Mouse (Mus musculus): ENCODE data around the gene Brca1. TPM values are rescaled to one million over a fixed set of nuclear protein-coding genes. Genes with fewer than 3 reads are reported as not detected.

Gene Brca1
- polyA plus RNA-seq, 1 experiment from 2014 or later = 8.6 TPM

GRCm38 (mm10) chr11:101576116-101576515 lies 24.4 kb upstream of the Brca1 start:
- Histone ChIP-seq H3K27ac (no peak overlapping the region), H3K4me1 (no peaks in the 10 kb centered on the region), H3K27me3 (no peaks in the 10 kb centered on the region), H3K9ac (no peak overlapping the region), H3K9me3 (no peaks in the 10 kb centered on the region), H3K4me3 (no peak overlapping the region), H3K4me2 (no peak overlapping the region), H3K36me3 (peaks cover 93% of the 10 kb centered on the region)
- no peak for ATAC-seq (ENCODE audit: insufficient number of reproducible peaks, low FRiP score, low TSS enrichment, low read depth)
- 77% methylated on average over 6 of the region's 6 CpGs for WGBS

GRCm38 (mm10) chr11:101568421-101568820 lies 16.7 kb upstream of the Brca1 start:
- H3K27ac ChIP-seq = no peak overlapping the region

DNA sequence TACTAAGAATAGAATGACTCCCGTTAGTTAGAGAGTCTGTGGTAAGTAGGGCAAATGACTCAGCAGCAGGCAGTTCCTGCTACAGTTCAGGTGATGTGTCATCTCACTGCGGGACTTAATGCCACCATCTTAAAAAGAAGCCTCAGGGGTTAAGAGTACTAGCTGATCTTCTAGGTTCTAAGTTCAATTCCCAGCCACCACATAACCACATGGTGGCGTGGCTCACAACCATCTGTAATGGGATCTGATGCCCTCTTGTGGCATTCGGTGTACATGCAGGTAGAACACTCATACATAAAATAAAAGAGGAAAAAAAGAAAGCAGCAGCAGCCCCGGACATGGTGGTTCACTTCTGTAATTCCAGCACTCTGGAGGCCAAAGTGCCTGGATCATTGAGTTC lies 10.6 kb upstream of the Brca1 start:
- H3K9me3 ChIP-seq = no peaks in the 10 kb centered on the region
- H3K4me3 ChIP-seq = no peak overlapping the region
- H3K4me2 ChIP-seq = no peak overlapping the region
- H3K9ac ChIP-seq = no peak overlapping the region
- no peak overlapping the region for H3K27ac ChIP-seq
- H3K36me3 ChIP-seq = peaks cover 70% of the 10 kb centered on the region
- ATAC-seq (ENCODE audit: insufficient number of reproducible peaks, low FRiP score, low TSS enrichment, low read depth) = no peak
- H3K27me3 ChIP-seq = no peaks in the 10 kb centered on the region
- H3K4me1 ChIP-seq = no peaks in the 10 kb centered on the region
- WGBS = 40% methylated on average over 5 of the region's 5 CpGs

More at GRCm38 (mm10) chr11:101568421-101568820, 16.7 kb upstream of the Brca1 start:
- peaks cover 85% of the 10 kb centered on the region for H3K36me3 ChIP-seq
- H3K4me3 ChIP-seq = no peak overlapping the region
- no peak overlapping the region for H3K4me2 ChIP-seq
- H3K27me3 ChIP-seq = no peaks in the 10 kb centered on the region
- H3K9me3 ChIP-seq = no peaks in the 10 kb centered on the region
- WGBS = 83% methylated on average over 3 of the region's 3 CpGs
- ATAC-seq (ENCODE audit: insufficient number of reproducible peaks, low FRiP score, low TSS enrichment, low read depth) = no peak
- H3K4me1 ChIP-seq = no peaks in the 10 kb centered on the region
- H3K9ac ChIP-seq = no peak overlapping the region

GRCm38 (mm10) chr11:101556954-101557353 lies 5.2 kb upstream of the Brca1 start:
- 55% methylated on average over 2 of the region's 2 CpGs for WGBS
- Histone ChIP-seq H3K9me3 (no peaks in the 10 kb centered on the region), H3K36me3 (peaks cover 48% of the 10 kb centered on the region), H3K9ac (no peak overlapping the region), H3K27me3 (no peaks in the 10 kb centered on the region), H3K4me2 (no peak overlapping the region), H3K4me3 (no peak overlapping the region), H3K27ac (no peak overlapping the region), H3K4me1 (peaks cover 13% of the 10 kb centered on the region; the same call in 1 of the 2 replicates)
- no peak for ATAC-seq (ENCODE audit: insufficient number of reproducible peaks, low FRiP score, low TSS enrichment, low read depth)

- 90% methylated on average over 7 of the region's 7 CpGs for WGBS
- Histone ChIP-seq H3K9me3 (no peaks in the 10 kb centered on the region), H3K27ac (no peak overlapping the region), H3K9ac (no peak overlapping the region), H3K4me3 (no peak overlapping the region), H3K4me2 (no peak overlapping the region), H3K36me3 (peaks cover 45% of the 10 kb centered on the region), H3K27me3 (no peaks in the 10 kb centered on the region), H3K4me1 (peaks cover 13% of the 10 kb centered on the region; the same call in 1 of the 2 replicates)
- ATAC-seq (ENCODE audit: insufficient number of reproducible peaks, low FRiP score, low TSS enrichment, low read depth) = no peak
These were observed 4.8 kb upstream of the Brca1 start for GRCm38 (mm10) chr11:101556541-101556940.

- 8% methylated on average over 8 of the region's 8 CpGs for WGBS
- Histone ChIP-seq H3K9me3 (no peaks in the 10 kb centered on the region), H3K4me3 (peak overlapping the region; percentile 77), H3K4me1 (peaks cover 23% of the 10 kb centered on the region), H3K27ac (peak overlapping the region; percentile 89), H3K9ac (peak overlapping the region; percentile 71), H3K36me3 (peaks cover 21% of the 10 kb centered on the region), H3K27me3 (no peaks in the 10 kb centered on the region), H3K4me2 (peak overlapping the region; percentile 56)
- ATAC-seq (ENCODE audit: insufficient number of reproducible peaks, low FRiP score, low TSS enrichment, low read depth) = no peak
These were observed 1.7 kb upstream of the Brca1 start for GRCm38 (mm10) chr11:101553354-101553930.

DNA sequence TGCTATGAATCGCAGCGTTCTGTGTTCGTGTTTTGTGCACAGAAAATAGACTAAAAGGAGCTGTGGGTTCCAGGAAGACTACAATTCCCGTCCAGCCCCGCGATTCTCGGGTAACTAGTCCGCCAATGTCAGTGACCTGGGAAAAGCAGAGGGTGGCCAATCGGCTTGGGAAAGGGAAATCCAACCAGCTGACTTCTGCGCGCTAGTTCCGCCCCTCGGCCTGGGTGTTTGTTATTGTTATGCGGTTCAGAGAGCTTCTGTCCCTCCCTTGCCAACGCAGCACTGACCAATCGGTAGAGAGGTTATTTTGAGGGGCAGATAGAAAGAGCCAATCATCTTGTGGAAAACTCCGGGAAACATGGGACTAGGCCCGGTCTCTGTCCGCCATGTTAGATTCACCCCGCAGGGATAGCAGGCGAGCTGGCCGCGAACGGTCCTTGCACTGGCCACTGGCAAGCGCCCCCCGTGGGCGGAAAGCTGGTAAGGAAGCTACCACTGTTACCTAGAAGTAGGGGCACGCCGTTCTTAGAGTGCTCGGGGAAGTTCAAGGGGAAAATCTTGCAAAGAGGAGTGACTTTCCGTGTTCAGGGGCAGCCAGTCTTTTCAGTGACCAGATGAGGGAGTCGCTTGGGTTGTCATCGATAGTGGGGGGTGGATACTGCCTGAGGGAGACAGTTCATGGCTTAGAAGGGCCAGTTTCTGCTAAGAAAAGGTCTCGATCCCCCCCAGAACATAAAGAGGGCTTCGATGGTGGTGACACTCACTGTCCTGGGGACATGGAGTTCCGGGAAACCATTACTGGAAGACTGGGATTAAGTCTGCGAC lies 933 bp upstream of the Brca1 start:
- peak overlapping the region; percentile 71 for H3K9ac ChIP-seq
- H3K9me3 ChIP-seq = no peaks in the 10 kb centered on the region
- H3K4me3 ChIP-seq = peak overlapping the region; percentile 77
- H3K4me1 ChIP-seq = peaks cover 23% of the 10 kb centered on the region
- peak overlapping the region; percentile 56 for H3K4me2 ChIP-seq
- peak overlapping the region; percentile 96 for H3K27ac ChIP-seq
- 0% methylated on average over 37 of the region's 37 CpGs for WGBS
- no peaks in the 10 kb centered on the region for H3K27me3 ChIP-seq
- peaks cover 18% of the 10 kb centered on the region for H3K36me3 ChIP-seq
- peak; percentile 98 for ATAC-seq (ENCODE audit: insufficient number of reproducible peaks, low FRiP score, low TSS enrichment, low read depth)

GRCm38 (mm10) chr11:101548526-101548925 lies 3.2 kb downstream of the Brca1 start:
- no peak overlapping the region for H3K27ac ChIP-seq
- H3K4me2 ChIP-seq = no peak overlapping the region
- no peaks in the 10 kb centered on the region for H3K27me3 ChIP-seq
- H3K4me3 ChIP-seq = no peak overlapping the region
- H3K9ac ChIP-seq = no peak overlapping the region
- no peak for ATAC-seq (ENCODE audit: insufficient number of reproducible peaks, low FRiP score, low TSS enrichment, low read depth)
- no peaks in the 10 kb centered on the region for H3K9me3 ChIP-seq
- H3K4me1 ChIP-seq = peaks cover 11% of the 10 kb centered on the region
- peaks cover 11% of the 10 kb centered on the region; the same call in 1 of the 2 replicates for H3K36me3 ChIP-seq

DNA sequence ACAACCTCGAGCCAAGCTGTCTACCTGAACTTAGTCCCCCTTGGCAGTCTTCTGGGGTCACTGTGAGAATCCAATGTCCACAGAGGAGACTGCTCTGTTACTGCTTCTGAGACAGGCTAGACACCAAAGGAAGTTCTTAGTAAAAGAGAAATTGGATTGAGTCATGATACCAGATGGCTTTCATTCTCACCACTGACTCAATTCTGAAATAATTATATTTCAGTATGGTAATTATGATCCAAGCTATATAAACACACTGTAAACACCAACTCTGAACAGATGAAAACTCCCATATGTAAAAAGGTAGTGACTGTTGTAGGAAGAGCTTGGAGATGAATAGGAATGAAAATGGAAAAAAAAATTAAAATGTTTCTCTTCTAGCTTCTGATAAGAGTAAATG lies 7.6 kb downstream of the Brca1 start:
- Histone ChIP-seq H3K36me3 (peaks cover 22% of the 10 kb centered on the region; the same call in 1 of the 2 replicates), H3K27me3 (no peaks in the 10 kb centered on the region), H3K4me3 (no peak overlapping the region), H3K4me2 (no peak overlapping the region), H3K9ac (no peak overlapping the region), H3K27ac (no peak overlapping the region), H3K4me1 (no peaks in the 10 kb centered on the region), H3K9me3 (no peaks in the 10 kb centered on the region)
- no peak for ATAC-seq (ENCODE audit: insufficient number of reproducible peaks, low FRiP score, low TSS enrichment, low read depth)
- 86% methylated on average over 1 of the region's 1 CpGs for WGBS

- Histone ChIP-seq H3K27me3 (no peaks in the 10 kb centered on the region), H3K9ac (no peak overlapping the region), H3K4me1 (no peaks in the 10 kb centered on the region), H3K36me3 (peaks cover 22% of the 10 kb centered on the region; the same call in 1 of the 2 replicates), H3K4me3 (no peak overlapping the region), H3K27ac (no peak overlapping the region), H3K4me2 (no peak overlapping the region), H3K9me3 (no peaks in the 10 kb centered on the region)
- ATAC-seq (ENCODE audit: insufficient number of reproducible peaks, low FRiP score, low TSS enrichment, low read depth) = no peak
- 91% methylated on average over 9 of the region's 9 CpGs for WGBS
These were observed 8.2 kb downstream of the Brca1 start for GRCm38 (mm10) chr11:101543533-101543932.

- 75% methylated on average over 4 of the region's 4 CpGs for WGBS
- Histone ChIP-seq H3K27ac (no peak overlapping the region), H3K9me3 (no peaks in the 10 kb centered on the region), H3K4me3 (no peak overlapping the region), H3K4me2 (no peak overlapping the region), H3K27me3 (no peaks in the 10 kb centered on the region), H3K9ac (no peak overlapping the region), H3K36me3 (peaks cover 41% of the 10 kb centered on the region), H3K4me1 (no peaks in the 10 kb centered on the region)
- no peak for ATAC-seq (ENCODE audit: insufficient number of reproducible peaks, low FRiP score, low TSS enrichment, low read depth)
These were observed 25.1 kb downstream of the Brca1 start for GRCm38 (mm10) chr11:101526686-101527085.

DNA sequence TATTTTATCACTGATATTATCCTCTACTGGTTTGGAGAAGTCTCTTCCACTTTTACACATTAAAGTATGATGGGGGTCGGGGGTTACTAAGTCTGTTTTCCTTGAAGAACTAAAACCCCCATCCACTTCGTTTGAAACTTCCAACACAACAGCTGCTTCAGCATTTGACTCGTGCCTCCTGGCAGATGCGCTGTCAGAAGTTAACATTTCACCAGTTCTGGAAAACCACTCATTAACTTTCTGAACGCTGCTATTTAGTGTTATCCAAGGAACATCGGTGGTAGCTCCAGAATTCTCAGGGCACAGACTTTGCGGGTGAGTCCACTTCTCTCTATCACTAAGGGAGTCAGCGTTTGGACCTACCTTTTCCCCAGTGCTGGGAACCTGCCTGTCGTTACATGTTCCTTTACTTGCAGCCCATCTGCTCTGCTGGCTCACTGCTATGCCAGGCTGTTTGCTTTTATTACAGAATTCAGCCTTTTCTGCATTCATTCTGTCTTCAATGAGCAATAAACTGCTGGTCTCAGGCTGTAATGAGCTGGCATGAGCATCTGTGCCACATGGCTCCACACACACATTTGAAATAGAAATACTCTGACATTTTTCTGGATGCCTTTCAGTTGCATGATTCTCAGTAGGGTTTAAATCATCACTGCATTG lies 25.7 kb downstream of the Brca1 start:
- Histone ChIP-seq H3K9me3 (no peaks in the 10 kb centered on the region), H3K27ac (no peak overlapping the region), H3K36me3 (peaks cover 38% of the 10 kb centered on the region), H3K4me1 (no peaks in the 10 kb centered on the region), H3K4me3 (no peak overlapping the region), H3K9ac (no peak overlapping the region), H3K4me2 (no peak overlapping the region), H3K27me3 (no peaks in the 10 kb centered on the region)
- no peak for ATAC-seq (ENCODE audit: insufficient number of reproducible peaks, low FRiP score, low TSS enrichment, low read depth)
- 85% methylated on average over 9 of the region's 9 CpGs for WGBS

Data from limb, embryonic 15.5 days (tissue).